Mouse (Mus musculus): Measurements from ENCODE around the gene Akap6. TPM values are rescaled to one million over a fixed set of nuclear protein-coding genes. Genes with fewer than 3 reads are reported as not detected.

The Akap6 gene
- polyA plus RNA-seq, 1 experiment from 2014 or later: 0.04 TPM

DNA sequence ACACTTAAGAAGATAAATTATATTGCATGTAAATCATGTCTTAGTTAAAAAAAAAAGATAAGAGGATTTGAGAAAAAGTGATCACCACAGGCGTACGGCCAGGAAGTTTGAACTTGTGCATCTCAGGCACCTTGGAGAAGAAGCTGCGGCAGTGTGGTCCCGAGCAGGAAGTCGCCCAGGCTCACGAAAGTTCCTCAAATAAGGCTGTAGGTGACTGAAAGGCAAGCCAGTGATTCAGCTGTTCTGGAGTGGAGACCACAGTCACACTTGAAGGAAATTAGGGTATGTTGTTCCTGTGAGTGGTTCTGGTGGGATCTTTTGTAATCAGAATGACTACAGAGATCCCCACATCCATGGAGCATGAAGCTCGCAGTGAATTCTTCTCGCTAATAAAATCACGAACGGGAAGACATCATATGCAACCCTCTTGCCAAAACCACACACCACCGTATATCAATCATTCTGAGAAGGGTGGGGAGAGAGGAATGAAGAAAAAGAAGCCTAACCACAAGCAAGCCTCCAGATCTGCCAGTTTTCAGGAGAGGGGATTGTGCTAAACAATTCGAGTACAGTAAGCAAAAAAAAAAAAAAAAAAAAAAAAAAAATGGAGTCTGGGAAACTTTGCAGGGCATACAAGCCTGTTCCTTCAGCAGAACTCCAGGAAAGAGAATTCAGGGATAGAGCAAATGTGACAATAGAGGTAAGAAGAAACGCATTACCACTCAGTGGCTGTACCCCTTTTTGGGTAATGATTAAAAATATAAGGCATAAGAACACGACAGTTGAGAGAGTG, 130.0 kb downstream of the Akap6 start:
- H3K9ac ChIP-seq (ENCODE audit: low read depth, low read length): no peak overlapping the region
- H3K4me2 ChIP-seq (ENCODE audit: low read depth, low read length): no peak overlapping the region
- no peaks in the 10 kb centered on the region for H3K9me3 ChIP-seq (replicated peaks; ENCODE audit: control insufficient read depth, low read length)
- no peaks in the 10 kb centered on the region for H3K36me3 ChIP-seq (ENCODE audit: control insufficient read depth, insufficient read depth)
- 18% methylated on average over 14 of the region's 14 CpGs for WGBS (ENCODE audit: insufficient replicate concordance)
- no peak overlapping the region for H3K4me3 ChIP-seq (ENCODE audit: low read depth, low read length)
- ATAC-seq (ENCODE audit: low read depth): no peak
- no peaks in the 10 kb centered on the region for H3K4me1 ChIP-seq (ENCODE audit: control insufficient read depth, low read depth, low read length)
- H3K27me3 ChIP-seq (ENCODE audit: control insufficient read depth, insufficient read depth, low read depth, low read length): no peaks in the 10 kb centered on the region
- H3K27ac ChIP-seq (ENCODE audit: low read length): no peak overlapping the region

GRCm38 (mm10) chr12:52831782-52832181, 132.6 kb downstream of the Akap6 start:
- no peak overlapping the region for H3K27ac ChIP-seq (ENCODE audit: low read length)
- no peaks in the 10 kb centered on the region for H3K9me3 ChIP-seq (replicated peaks; ENCODE audit: control insufficient read depth, low read length)
- no peak overlapping the region for H3K4me2 ChIP-seq (ENCODE audit: low read depth, low read length)
- H3K9ac ChIP-seq (ENCODE audit: low read depth, low read length): no peak overlapping the region
- H3K4me1 ChIP-seq (ENCODE audit: control insufficient read depth, low read depth, low read length): no peaks in the 10 kb centered on the region; the same call in 1 of the 2 replicates
- no peaks in the 10 kb centered on the region for H3K27me3 ChIP-seq (ENCODE audit: control insufficient read depth, insufficient read depth, low read depth, low read length)
- no peak for ATAC-seq (ENCODE audit: low read depth)
- H3K36me3 ChIP-seq (ENCODE audit: control insufficient read depth, insufficient read depth): no peaks in the 10 kb centered on the region
- H3K4me3 ChIP-seq (ENCODE audit: low read depth, low read length): no peak overlapping the region
- WGBS (ENCODE audit: insufficient replicate concordance): 48% methylated on average over 9 of the region's 9 CpGs

GRCm38 (mm10) chr12:52832230-52832629, 133.0 kb downstream of the Akap6 start:
- H3K27ac ChIP-seq (ENCODE audit: low read length): no peak overlapping the region
- no peaks in the 10 kb centered on the region; the same call in 1 of the 2 replicates for H3K4me1 ChIP-seq (ENCODE audit: control insufficient read depth, low read depth, low read length)
- no peak for ATAC-seq (ENCODE audit: low read depth)
- H3K4me3 ChIP-seq (ENCODE audit: low read depth, low read length): no peak overlapping the region
- WGBS (ENCODE audit: insufficient replicate concordance): 7% methylated on average over 4 of the region's 4 CpGs
- no peaks in the 10 kb centered on the region for H3K27me3 ChIP-seq (ENCODE audit: control insufficient read depth, insufficient read depth, low read depth, low read length)
- H3K36me3 ChIP-seq (ENCODE audit: control insufficient read depth, insufficient read depth): no peaks in the 10 kb centered on the region
- H3K9me3 ChIP-seq (replicated peaks; ENCODE audit: control insufficient read depth, low read length): no peaks in the 10 kb centered on the region
- H3K9ac ChIP-seq (ENCODE audit: low read depth, low read length): no peak overlapping the region
- no peak overlapping the region for H3K4me2 ChIP-seq (ENCODE audit: low read depth, low read length)

DNA sequence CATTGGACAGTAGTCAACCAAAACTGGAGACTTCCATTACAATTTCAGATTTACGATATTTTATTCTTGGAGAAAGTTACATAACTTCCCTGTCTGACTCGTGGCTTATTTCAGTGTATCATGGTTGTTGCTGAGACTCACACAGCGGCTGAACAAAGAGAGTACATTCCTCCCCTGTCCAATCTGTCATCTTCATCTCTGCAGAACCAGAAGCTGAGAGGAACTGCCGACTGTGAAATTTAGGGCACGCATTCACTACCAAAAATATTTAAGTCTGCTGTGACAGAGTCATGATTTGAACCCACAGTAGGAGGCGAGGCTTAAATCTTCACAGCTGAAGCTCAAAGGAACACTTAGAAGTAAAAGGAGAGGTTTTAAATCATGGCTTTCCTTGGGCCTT, 134.0 kb downstream of the Akap6 start:
- Histone ChIP-seq H3K36me3 (ENCODE audit: control insufficient read depth, insufficient read depth) (no peaks in the 10 kb centered on the region), H3K27ac (ENCODE audit: low read length) (no peak overlapping the region), H3K4me2 (ENCODE audit: low read depth, low read length) (no peak overlapping the region), H3K9me3 (replicated peaks; ENCODE audit: control insufficient read depth, low read length) (no peaks in the 10 kb centered on the region), H3K27me3 (ENCODE audit: control insufficient read depth, insufficient read depth, low read depth, low read length) (no peaks in the 10 kb centered on the region), H3K9ac (ENCODE audit: low read depth, low read length) (no peak overlapping the region), H3K4me3 (ENCODE audit: low read depth, low read length) (no peak overlapping the region), H3K4me1 (ENCODE audit: control insufficient read depth, low read depth, low read length) (no peaks in the 10 kb centered on the region; the same call in 1 of the 2 replicates)
- 44% methylated on average over 6 of the region's 6 CpGs for WGBS (ENCODE audit: insufficient replicate concordance)
- ATAC-seq (ENCODE audit: low read depth): no peak

DNA sequence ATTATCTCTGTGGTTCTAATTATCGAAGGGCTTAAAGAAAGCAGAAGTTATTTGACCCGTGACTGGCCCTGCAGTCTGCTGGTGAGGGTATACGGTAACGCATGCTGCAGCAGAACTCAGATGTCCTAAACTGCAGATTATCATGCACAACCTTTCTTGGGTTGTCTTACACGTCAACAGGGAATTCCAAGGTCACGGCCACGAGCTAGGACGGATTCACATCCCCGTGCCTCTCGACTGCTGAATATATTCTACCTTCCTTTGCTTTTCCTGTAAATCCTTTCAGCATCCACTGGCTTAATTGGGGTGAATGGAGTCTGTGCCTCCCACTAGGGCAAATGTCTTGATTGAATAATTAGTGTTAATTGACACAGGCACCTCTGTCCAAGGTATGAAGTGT, 134.9 kb downstream of the Akap6 start:
- H3K4me2 ChIP-seq (ENCODE audit: low read depth, low read length): no peak overlapping the region
- H3K9me3 ChIP-seq (replicated peaks; ENCODE audit: control insufficient read depth, low read length): no peaks in the 10 kb centered on the region
- no peak overlapping the region for H3K9ac ChIP-seq (ENCODE audit: low read depth, low read length)
- H3K36me3 ChIP-seq (ENCODE audit: control insufficient read depth, insufficient read depth): no peaks in the 10 kb centered on the region
- no peaks in the 10 kb centered on the region; the same call in 1 of the 2 replicates for H3K4me1 ChIP-seq (ENCODE audit: control insufficient read depth, low read depth, low read length)
- WGBS (ENCODE audit: insufficient replicate concordance): 49% methylated on average over 10 of the region's 10 CpGs
- H3K27ac ChIP-seq (ENCODE audit: low read length): no peak overlapping the region
- H3K4me3 ChIP-seq (ENCODE audit: low read depth, low read length): no peak overlapping the region
- no peaks in the 10 kb centered on the region for H3K27me3 ChIP-seq (ENCODE audit: control insufficient read depth, insufficient read depth, low read depth, low read length)
- ATAC-seq (ENCODE audit: low read depth): no peak

- Histone ChIP-seq H3K4me1 (ENCODE audit: control insufficient read depth, low read depth, low read length) (no peaks in the 10 kb centered on the region; the same call in 1 of the 2 replicates), H3K9ac (ENCODE audit: low read depth, low read length) (no peak overlapping the region), H3K27me3 (ENCODE audit: control insufficient read depth, insufficient read depth, low read depth, low read length) (no peaks in the 10 kb centered on the region), H3K27ac (ENCODE audit: low read length) (no peak overlapping the region), H3K4me2 (ENCODE audit: low read depth, low read length) (no peak overlapping the region), H3K4me3 (ENCODE audit: low read depth, low read length) (no peak overlapping the region), H3K9me3 (replicated peaks; ENCODE audit: control insufficient read depth, low read length) (no peaks in the 10 kb centered on the region), H3K36me3 (ENCODE audit: control insufficient read depth, insufficient read depth) (no peaks in the 10 kb centered on the region)
- ATAC-seq (ENCODE audit: low read depth): no peak
- WGBS (ENCODE audit: insufficient replicate concordance): 61% methylated on average over 6 of the region's 6 CpGs
Observed at GRCm38 (mm10) chr12:52834781-52835279, 135.6 kb downstream of the Akap6 start.

DNA sequence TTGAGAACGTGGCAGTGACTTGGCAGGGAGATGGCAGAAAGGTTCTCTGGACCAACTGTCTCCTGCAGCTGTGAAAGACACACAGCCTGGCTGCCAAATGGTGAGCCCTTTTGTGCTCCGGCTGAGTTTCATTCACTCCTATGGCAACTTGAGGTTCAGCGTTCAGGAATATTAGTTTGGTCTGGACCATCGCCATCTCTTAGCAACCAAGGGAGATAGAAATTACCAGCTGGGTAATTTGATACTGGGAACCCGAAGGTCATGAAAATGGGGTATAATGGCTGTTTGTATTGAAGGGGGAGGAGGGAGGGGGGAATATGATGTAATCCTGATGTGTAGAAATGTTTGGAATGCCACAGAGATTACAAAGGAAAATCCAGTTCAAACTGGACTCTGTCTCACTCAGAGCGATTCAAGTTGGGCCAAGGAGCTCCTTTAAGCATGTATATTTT, 136.1 kb downstream of the Akap6 start:
- H3K4me3 ChIP-seq (ENCODE audit: low read depth, low read length): no peak overlapping the region
- H3K4me1 ChIP-seq (ENCODE audit: control insufficient read depth, low read depth, low read length): no peaks in the 10 kb centered on the region; the same call in 1 of the 2 replicates
- H3K4me2 ChIP-seq (ENCODE audit: low read depth, low read length): no peak overlapping the region
- no peak overlapping the region for H3K27ac ChIP-seq (ENCODE audit: low read length)
- no peaks in the 10 kb centered on the region for H3K36me3 ChIP-seq (ENCODE audit: control insufficient read depth, insufficient read depth)
- ATAC-seq (ENCODE audit: low read depth): peak; percentile 32; the same call in 1 of the 2 replicates
- H3K9ac ChIP-seq (ENCODE audit: low read depth, low read length): no peak overlapping the region
- 59% methylated on average over 6 of the region's 6 CpGs for WGBS (ENCODE audit: insufficient replicate concordance)
- H3K27me3 ChIP-seq (ENCODE audit: control insufficient read depth, insufficient read depth, low read depth, low read length): no peaks in the 10 kb centered on the region
- H3K9me3 ChIP-seq (replicated peaks; ENCODE audit: control insufficient read depth, low read length): no peaks in the 10 kb centered on the region

DNA sequence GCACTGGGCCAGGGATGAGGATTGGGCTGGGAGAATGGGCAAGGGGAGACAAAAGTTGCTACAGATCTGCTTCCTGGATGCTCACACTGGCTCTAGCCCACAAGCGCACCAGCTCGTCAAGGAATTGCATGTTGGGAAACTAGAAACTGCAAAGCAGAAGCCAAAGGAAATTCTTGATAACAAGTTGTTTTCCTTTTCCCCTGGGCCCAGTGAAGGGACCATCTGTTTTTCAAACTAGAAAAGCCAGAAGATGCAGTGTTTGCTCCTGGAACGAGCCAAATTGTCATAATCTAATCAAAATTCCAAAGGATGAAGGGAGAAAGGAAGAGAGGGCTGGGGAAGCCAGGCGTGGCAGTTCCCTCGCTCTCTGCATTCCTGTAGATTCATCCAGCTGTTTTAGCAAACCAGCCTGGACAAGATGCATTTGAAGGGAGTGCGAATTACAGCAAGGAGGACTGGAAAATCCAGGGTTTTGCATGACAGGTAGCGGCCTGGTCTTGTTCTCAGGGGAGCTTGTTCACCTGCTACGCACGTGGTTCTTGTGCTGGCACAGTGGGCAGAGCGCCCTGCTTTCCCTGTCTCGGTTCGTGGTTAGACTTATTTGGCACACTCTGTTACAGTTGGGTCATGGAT, 136.8 kb downstream of the Akap6 start:
- no peaks in the 10 kb centered on the region for H3K36me3 ChIP-seq (ENCODE audit: control insufficient read depth, insufficient read depth)
- no peak overlapping the region for H3K27ac ChIP-seq (ENCODE audit: low read length)
- no peaks in the 10 kb centered on the region for H3K27me3 ChIP-seq (ENCODE audit: control insufficient read depth, insufficient read depth, low read depth, low read length)
- no peak overlapping the region for H3K4me2 ChIP-seq (ENCODE audit: low read depth, low read length)
- ATAC-seq (ENCODE audit: low read depth): no peak
- H3K4me1 ChIP-seq (ENCODE audit: control insufficient read depth, low read depth, low read length): no peaks in the 10 kb centered on the region; the same call in 1 of the 2 replicates
- H3K4me3 ChIP-seq (ENCODE audit: low read depth, low read length): no peak overlapping the region
- H3K9ac ChIP-seq (ENCODE audit: low read depth, low read length): no peak overlapping the region
- 67% methylated on average over 12 of the region's 12 CpGs for whole genome bisulfite sequencing (ENCODE audit: insufficient replicate concordance)
- H3K9me3 ChIP-seq (replicated peaks; ENCODE audit: control insufficient read depth, low read length): no peaks in the 10 kb centered on the region

DNA sequence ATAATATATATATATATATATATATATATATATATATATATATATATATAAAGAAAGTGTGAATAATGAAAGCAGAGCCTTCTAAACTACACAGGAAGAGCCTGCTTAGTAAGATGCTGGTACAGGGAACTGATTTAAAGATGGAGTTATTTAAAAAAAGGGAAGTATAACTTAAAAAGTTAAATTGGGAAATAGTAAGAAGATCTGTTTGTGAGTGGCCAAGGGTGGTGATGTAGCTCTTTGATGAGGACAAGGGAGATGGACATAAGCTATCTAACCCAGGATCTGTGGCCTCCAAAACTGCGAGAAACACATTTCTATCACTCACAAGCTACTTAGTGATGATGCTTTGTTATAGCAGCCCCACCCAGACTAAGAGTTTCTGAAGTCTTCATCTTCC, 146.8 kb downstream of the Akap6 start:
- no peaks in the 10 kb centered on the region for H3K9me3 ChIP-seq (replicated peaks; ENCODE audit: control insufficient read depth, low read length)
- H3K4me1 ChIP-seq (ENCODE audit: control insufficient read depth, low read depth, low read length): no peaks in the 10 kb centered on the region
- H3K27me3 ChIP-seq (ENCODE audit: control insufficient read depth, insufficient read depth, low read depth, low read length): no peaks in the 10 kb centered on the region
- H3K27ac ChIP-seq (ENCODE audit: low read length): no peak overlapping the region
- 66% methylated on average over 1 of the region's 1 CpGs for WGBS (ENCODE audit: insufficient replicate concordance)
- no peaks in the 10 kb centered on the region for H3K36me3 ChIP-seq (ENCODE audit: control insufficient read depth, insufficient read depth)
- no peak overlapping the region for H3K4me3 ChIP-seq (ENCODE audit: low read depth, low read length)
- no peak for ATAC-seq (ENCODE audit: low read depth)
- H3K9ac ChIP-seq (ENCODE audit: low read depth, low read length): no peak overlapping the region
- H3K4me2 ChIP-seq (ENCODE audit: low read depth, low read length): no peak overlapping the region
